Mouse (Mus musculus) hematopoietic stem cell, adult 5-6 weeks (primary cell): ENCODE data around the gene Surf1. TPM values are rescaled to one million over a fixed set of nuclear protein-coding genes. Genes with fewer than 3 reads are reported as not detected.
"Not testable (repeated sequence)": the region's sequence is repeated elsewhere in the genome, so short reads cannot be mapped to it uniquely, and the experiment has no call there.

Source experiments
- ATAC-seq, 2 experiments: fragments of 125-278 bp in 1 of 2; replicated peaks in 1 of 2; 2 replicates each; pipeline ENCODE4 v1.8.0; 2016 to 2017; ENCODE audit warnings: inconsistent platforms in 2 of 2, mild to moderate bottlenecking in 2 of 2, moderate number of reproducible peaks in 2 of 2, low read depth in 1 of 2, moderate TSS enrichment in 1 of 2; ENCODE audit not compliant: low FRiP score in 2 of 2, poor library complexity in 2 of 2, severe bottlenecking in 2 of 2, insufficient read depth in 1 of 2, low TSS enrichment in 1 of 2
- total RNA-seq: library from RNA; stranded (forward); fragments of 172-1452, 232-1000 nt; gene quantifications from 2 replicates; pipeline ENCODE4 v1.2.3, GENCODE M21; 2017

Gene Surf1
- total RNA-seq, 1 experiment from 2014 or later: 67.5 TPM

- ATAC-seq: no peak
These were observed 9.2 kb downstream of the Surf1 start for GRCm38 (mm10) chr2:26907109-26907508.

DNA sequence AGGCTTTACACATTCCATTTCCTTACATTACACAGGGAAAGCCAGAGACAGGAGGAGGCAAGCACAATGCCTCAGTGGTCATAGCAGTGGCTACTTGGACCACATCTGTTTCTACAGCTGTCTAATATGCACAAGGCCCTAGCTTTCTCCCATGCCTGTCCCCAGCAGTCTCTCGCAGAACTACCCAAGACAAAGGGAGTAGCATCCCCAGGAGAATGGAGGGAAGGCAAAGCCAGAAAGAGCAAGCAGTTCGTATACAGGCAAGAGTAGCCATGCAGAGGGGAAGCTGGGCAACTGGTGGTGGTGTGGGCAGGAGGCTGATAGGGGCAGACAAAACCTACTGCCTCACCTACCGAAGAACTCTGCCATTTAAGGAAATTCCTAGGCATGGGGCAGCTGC, 9.9 kb downstream of the Surf1 start:
- ATAC-seq: no peak

GRCm38 (mm10) chr2:26905936-26906335, 10.4 kb downstream of the Surf1 start:
- ATAC-seq: no peak

- no peak for ATAC-seq
These were observed 13.0 kb downstream of the Surf1 start for GRCm38 (mm10) chr2:26903311-26903710.

DNA sequence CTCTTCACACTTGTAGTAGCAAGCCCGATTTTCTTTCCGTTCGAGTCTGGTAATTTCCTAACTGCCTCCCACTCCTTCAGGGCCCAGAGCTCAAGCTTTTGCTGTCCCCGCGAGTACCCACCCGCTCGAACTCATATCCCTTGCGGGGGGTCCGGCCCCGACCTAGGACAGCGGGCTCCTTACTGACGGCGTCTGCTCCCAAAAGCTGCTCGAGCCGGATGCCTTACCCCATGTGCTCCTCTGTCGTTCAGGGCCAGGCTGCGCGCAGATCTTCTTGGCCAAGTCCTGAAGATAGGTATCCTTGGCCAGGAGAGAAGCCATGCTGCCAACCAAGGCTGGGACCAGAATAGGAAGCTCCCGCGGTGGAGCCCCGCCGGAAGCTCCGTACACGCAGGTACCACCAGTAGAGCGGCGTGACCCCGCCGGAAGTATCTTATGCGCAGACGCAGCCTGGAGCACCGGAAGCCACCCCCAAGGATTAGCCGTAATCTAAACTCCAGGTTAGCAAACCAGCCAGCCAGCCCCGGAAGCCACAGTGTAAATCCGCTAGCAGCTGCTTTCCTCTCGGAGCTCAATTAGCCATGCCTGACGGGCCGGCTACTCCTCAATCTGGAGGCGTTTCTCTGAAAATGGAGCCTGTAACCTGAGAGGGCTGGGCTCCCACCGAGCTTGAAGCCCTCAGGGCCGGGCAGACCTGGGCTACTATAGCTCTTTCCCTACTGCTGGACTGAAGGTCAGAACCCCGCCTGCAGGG, 13.7 kb downstream of the Surf1 start, which contains the start of gene Surf6:
Gene Surf6 (minus strand): TSS at position 413 of the 754 bp plus-strand sequence.
- ATAC-seq: peak; percentile 84 to 94

DNA sequence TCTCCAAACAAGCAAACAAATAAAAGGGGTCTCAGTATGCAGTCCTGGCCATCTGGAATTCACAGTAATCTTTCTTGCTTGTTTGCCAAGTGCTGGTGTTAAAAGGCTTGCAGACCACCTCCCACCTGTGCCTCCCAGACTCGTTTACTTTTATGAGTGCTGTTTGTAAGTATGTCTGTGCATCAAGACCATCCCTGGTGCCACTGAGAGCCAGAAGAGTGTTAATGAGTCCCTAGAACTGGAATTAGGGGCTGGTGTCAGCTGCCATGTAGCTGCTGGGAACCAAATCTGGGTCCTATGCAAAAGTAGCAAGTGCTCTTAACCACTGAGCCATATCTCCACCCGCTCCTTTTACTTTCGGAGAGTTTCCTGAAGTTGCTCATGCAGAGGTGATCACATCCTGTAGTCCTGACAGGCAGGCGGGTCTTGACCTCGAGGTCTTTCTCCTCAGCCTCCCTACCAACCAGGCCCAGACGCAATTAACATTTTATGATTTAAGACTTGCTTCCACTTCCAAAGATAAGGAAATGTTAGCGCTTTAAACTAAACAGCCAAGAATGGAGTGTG, 14.4 kb downstream of the Surf1 start:
- ATAC-seq: no peak

- ATAC-seq: no peak
These were observed 15.6 kb downstream of the Surf1 start for GRCm38 (mm10) chr2:26900731-26901130.

DNA sequence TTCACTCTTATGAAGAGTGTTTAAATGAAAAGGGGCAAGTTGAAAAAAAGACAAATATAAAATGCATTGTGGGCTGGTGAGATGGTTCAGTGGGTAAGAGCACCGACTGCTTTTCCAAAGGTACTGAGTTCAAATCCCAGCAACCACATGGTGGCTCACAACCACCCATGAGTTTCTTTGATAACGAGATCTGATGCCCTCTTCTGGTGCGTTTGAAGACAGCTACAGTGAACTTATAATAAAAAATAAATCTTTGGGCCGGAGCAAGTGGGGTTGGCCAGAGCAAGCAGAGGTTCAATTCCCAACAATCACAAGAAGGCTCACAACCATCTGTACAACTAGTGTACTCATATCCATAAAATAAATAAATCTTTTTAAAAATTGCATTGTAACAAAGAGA, 20.4 kb downstream of the Surf1 start:
- ATAC-seq: no peak

DNA sequence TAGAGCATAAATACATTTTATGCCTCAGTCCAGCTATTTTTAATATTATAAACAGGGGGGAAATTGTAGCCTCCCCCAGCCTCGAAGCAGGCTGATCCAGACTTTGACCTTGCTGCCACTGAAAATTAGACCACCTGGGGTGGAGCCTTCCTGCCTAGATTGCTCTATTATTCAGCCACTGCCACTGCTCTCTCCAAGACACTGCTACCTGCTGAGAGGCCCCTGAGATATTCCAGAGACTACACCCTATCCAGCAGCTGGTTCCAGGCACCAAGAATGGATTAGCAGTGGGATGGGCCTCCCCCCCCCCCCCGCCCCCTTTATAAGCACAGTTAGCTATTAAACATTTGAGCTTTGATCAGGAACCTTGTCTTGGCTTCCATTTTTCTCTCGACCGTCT, 30.2 kb downstream of the Surf1 start:
- ATAC-seq: not testable (repeated sequence)

DNA sequence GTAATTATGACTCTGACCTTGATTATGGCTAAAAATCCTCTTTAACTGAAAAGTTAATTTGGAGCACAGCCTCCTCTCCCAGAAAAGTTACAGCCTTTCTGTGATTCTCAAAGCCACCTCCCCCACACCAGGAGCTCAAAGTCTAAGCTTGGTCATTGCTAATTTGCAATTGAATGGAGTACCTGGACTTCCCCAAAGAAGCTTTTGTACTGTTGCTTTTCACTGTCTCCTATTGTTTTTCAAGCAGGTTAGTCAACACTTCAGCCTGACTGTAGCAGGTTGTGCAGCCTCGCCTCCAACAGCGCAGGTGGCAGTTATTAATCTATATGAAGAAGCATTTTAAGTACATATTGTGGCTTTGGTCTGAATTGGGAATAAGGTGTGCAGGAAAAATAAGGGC, 30.8 kb downstream of the Surf1 start:
- not testable (repeated sequence) for ATAC-seq

DNA sequence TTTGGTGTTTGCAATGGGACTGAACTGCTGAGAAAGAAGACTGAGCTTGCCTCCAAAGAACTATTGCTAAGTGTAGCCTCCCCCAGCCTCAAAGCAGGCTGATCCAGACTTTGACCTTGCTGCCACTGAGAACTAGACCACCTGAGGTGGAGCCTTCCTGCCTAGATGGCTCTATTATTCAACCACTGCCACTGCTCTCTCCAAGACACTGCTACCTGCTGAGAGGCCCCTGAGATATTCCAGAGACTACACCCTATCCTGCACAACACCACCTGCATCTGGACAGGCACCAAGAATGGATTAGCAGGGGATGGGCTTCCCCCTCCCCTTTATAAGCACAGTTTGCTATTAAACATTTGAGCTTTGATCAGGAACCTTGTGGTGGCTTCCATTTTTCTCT, 37.8 kb downstream of the Surf1 start:
- ATAC-seq: no peak

DNA sequence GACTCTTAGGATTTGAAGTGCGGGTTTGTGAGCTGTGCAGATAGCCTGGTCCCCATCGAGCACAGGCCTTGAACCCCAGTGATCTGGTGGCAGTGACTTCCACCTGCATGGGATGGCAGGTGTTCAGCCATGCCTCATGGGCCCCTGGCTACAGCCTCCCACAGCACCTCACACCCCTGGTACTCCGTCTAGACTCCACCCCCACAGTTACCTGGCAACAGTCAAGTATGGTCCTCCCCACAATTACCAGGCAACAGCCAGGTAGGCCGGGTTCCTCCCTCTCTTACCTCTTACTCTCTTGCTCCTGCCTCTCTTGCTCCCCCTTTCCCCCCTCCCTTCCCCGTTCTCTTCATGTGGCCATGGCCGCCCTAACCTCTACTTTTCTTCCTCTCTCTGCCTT, 45.7 kb downstream of the Surf1 start:
- ATAC-seq: no peak

DNA sequence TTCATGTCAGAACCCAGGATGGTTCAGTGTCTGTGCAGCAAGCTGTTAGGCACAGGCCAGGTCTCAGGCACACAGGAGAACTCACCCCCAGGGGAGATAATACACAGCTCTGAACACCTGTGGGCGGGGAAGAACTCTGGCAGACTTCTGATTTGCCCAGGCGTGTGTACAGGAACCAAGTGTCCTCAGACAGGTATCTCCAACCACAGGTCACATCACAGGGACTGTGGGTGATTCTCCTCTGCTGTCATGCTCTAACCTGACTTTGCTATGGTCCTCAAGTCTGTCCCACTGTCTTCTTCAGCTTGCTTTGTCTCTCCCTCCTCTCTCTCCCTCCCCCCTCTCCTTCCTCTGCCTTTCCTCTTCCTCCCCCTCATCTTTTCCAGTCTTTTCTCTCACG, 51.5 kb downstream of the Surf1 start, which contains the start of gene Abo:
Gene Abo (minus strand): TSS at position 101 of the 400 bp plus-strand sequence.
- ATAC-seq: no peak

Other genes starting within 250 kb of the Surf1 start
- gene Lcn4, start 245.2 kb downstream of the Surf1 start, total RNA-seq: not detected in 2 replicates
- not detected in 2 replicates for gene Abo, start 51.6 kb downstream of the Surf1 start, total RNA-seq
- gene Surf6, start 13.7 kb downstream of the Surf1 start, total RNA-seq: 60.0 and 60.6 TPM in 2 replicates
- gene Med22, start 5.9 kb downstream of the Surf1 start, total RNA-seq: 22.1 and 24.0 TPM in 2 replicates
- gene Rpl7a, start 5.8 kb downstream of the Surf1 start, total RNA-seq: 1,682 and 2,482 TPM in 2 replicates
- 83.3 and 94.2 TPM in 2 replicates for gene Surf2, start 163 bp downstream of the Surf1 start, total RNA-seq
- gene Surf4, start 17.4 kb upstream of the Surf1 start, total RNA-seq: 54.8 and 64.1 TPM in 2 replicates
- gene Stkld1, start 17.5 kb upstream of the Surf1 start, total RNA-seq: not detected in 2 replicates
- gene Rexo4, start 47.9 kb upstream of the Surf1 start, total RNA-seq: 93.1 and 120 TPM in 2 replicates
- gene Adamts13, start 56.9 kb upstream of the Surf1 start, total RNA-seq: not detected in 2 replicates
- gene Cacfd1, start 93.4 kb upstream of the Surf1 start, total RNA-seq: 5.8 and 7.4 TPM in 2 replicates
- gene Slc2a6, start 111.5 kb upstream of the Surf1 start, total RNA-seq: 1.2 and 5.8 TPM in 2 replicates
- not detected in 2 replicates for gene Mymk, start 155.6 kb upstream of the Surf1 start, total RNA-seq
- 2.3 TPM in 1 of 2 replicates, not detected in the other for gene Adamtsl2, start 162.8 kb upstream of the Surf1 start, total RNA-seq
- not detected in 2 replicates for gene Fam163b, start 226.0 kb upstream of the Surf1 start, total RNA-seq
- gene Dbh, start 248.7 kb upstream of the Surf1 start, total RNA-seq: not detected in 2 replicates